Mouse (Mus musculus) embryonic facial prominence, embryonic 14.5 days (tissue): ENCODE results near the gene Tm4sf20. TPM values are rescaled to one million over a fixed set of nuclear protein-coding genes. Genes with fewer than 3 reads are reported as not detected.

Experiments
- ATAC-seq: fragments of 200-750 bp; cut with Nextera tagmentation; 2 replicates; pipeline ENCODE4 v1.8.0; 2017; ENCODE audit warnings: low read depth, moderate number of reproducible peaks, moderate TSS enrichment
- DNase-seq: peaks from one replicate; pipeline ENCODE4 v3.0.0-alpha.2; 2015; ENCODE audit warnings: low spot score
- H3K27ac ChIP-seq: fragments of 300-500 bp; sonication (generic); replicated peaks from 2 replicates; pipeline ENCODE4 v1.5.1; 2014; ENCODE audit warnings: low read depth, mild to moderate bottlenecking, low read length, moderate library complexity
- H3K27me3 ChIP-seq: fragments of 300-500 bp; sonication (generic); replicated peaks from 2 replicates; pipeline ENCODE4 v1.6.1; 2014; ENCODE audit warnings: low read length; ENCODE audit not compliant: control insufficient read depth, insufficient read depth
- H3K36me3 ChIP-seq: fragments of 300-500 bp; sonication (generic); 2 replicates; pipeline ENCODE4 v1.6.1; 2014; ENCODE audit warnings: low read length, mixed read lengths; ENCODE audit not compliant: control insufficient read depth, insufficient read depth
- H3K4me1 ChIP-seq: fragments of 300-500 bp; sonication (generic); 2 replicates; pipeline ENCODE4 v1.6.1; 2014; ENCODE audit warnings: antibody characterized with exemption, low read length; ENCODE audit not compliant: control insufficient read depth, insufficient read depth
- H3K4me2 ChIP-seq: fragments of 300-500 bp; sonication (generic); 2 replicates; pipeline ENCODE4 v1.6.1; 2014; ENCODE audit warnings: low read depth, mild to moderate bottlenecking, low read length, moderate library complexity, mixed read lengths
- H3K4me3 ChIP-seq: fragments of 300-500 bp; sonication (generic); 2 replicates; pipeline ENCODE4 v1.5.1; 2014; ENCODE audit warnings: low read depth, mild to moderate bottlenecking, low read length
- H3K9ac ChIP-seq: fragments of 300-500 bp; sonication (generic); 2 replicates; pipeline ENCODE4 v1.6.1; 2014; ENCODE audit warnings: low read depth, mild to moderate bottlenecking, low read length, moderate library complexity, mixed read lengths
- H3K9me3 ChIP-seq: fragments of 300-500 bp; sonication (generic); 2 replicates; pipeline ENCODE4 v1.6.1; 2016; ENCODE audit warnings: low read length; ENCODE audit not compliant: control insufficient read depth
- WGBS: fragments of 180-500 bp; shearing (Covaris S2); extraction: QIAGEN DNeasy Blood & Tissue Kit; methylation state at CpG from one replicate; pipeline ENCODE4 v1.1.7; 2014; 5-methylcytosine and 5-hydroxymethylcytosine counted together
- polyA plus RNA-seq: library from polyadenylated mRNA; unstranded; fragments of >200 nt; fragmentation: Nextera tagmentation; extraction: Ambion mirVana; gene quantifications from 2 replicates; pipeline ENCODE4 v1.2.1, GENCODE M21; 2014

The Tm4sf20 gene
- polyA plus RNA-seq, 1 experiment from 2014 or later = 0.11 TPM

GRCm38 (mm10) chr1:82746408-82746807, 21.9 kb downstream of the Tm4sf20 start:
- Histone ChIP-seq H3K9ac (no peak overlapping the region), H3K27me3 (no peaks in the 10 kb centered on the region), H3K9me3 (no peaks in the 10 kb centered on the region), H3K4me1 (no peaks in the 10 kb centered on the region), H3K4me2 (no peak overlapping the region), H3K36me3 (peaks cover 32% of the 10 kb centered on the region), H3K4me3 (no peak overlapping the region), H3K27ac (no peak overlapping the region)
- WGBS = 71% methylated on average over 4 of the region's 4 CpGs
- no peak for DNase-seq
- ATAC-seq = no peak

GRCm38 (mm10) chr1:82743962-82744361, 24.3 kb downstream of the Tm4sf20 start:
- 82% methylated on average over 3 of the region's 3 CpGs for WGBS
- ATAC-seq (no peak), DNase-seq (no peak)
- Histone ChIP-seq H3K4me3 (no peak overlapping the region), H3K27me3 (no peaks in the 10 kb centered on the region), H3K27ac (no peak overlapping the region), H3K36me3 (peaks cover 26% of the 10 kb centered on the region), H3K9ac (no peak overlapping the region), H3K9me3 (no peaks in the 10 kb centered on the region), H3K4me2 (no peak overlapping the region), H3K4me1 (no peaks in the 10 kb centered on the region)

GRCm38 (mm10) chr1:82741539-82741938, 26.7 kb downstream of the Tm4sf20 start:
- H3K9ac ChIP-seq = no peak overlapping the region
- peaks cover 36% of the 10 kb centered on the region for H3K36me3 ChIP-seq
- no peak for DNase-seq
- no peak overlapping the region for H3K27ac ChIP-seq
- no peaks in the 10 kb centered on the region for H3K4me1 ChIP-seq
- no peaks in the 10 kb centered on the region for H3K27me3 ChIP-seq
- no peak overlapping the region for H3K4me2 ChIP-seq
- H3K9me3 ChIP-seq = no peaks in the 10 kb centered on the region
- H3K4me3 ChIP-seq = no peak overlapping the region
- WGBS = 85% methylated on average over 7 of the region's 7 CpGs
- no peak for ATAC-seq

GRCm38 (mm10) chr1:82738066-82738465, 30.2 kb downstream of the Tm4sf20 start:
- H3K9me3 ChIP-seq = no peaks in the 10 kb centered on the region
- DNase-seq = no peak
- peaks cover 62% of the 10 kb centered on the region for H3K36me3 ChIP-seq
- no peaks in the 10 kb centered on the region for H3K27me3 ChIP-seq
- no peaks in the 10 kb centered on the region for H3K4me1 ChIP-seq
- no peak overlapping the region for H3K9ac ChIP-seq
- WGBS = 91% methylated on average over 1 of the region's 1 CpGs
- no peak overlapping the region for H3K4me3 ChIP-seq
- no peak overlapping the region for H3K4me2 ChIP-seq
- H3K27ac ChIP-seq = no peak overlapping the region
- no peak for ATAC-seq

GRCm38 (mm10) chr1:82733357-82733756, 34.9 kb downstream of the Tm4sf20 start:
- Histone ChIP-seq H3K4me1 (no peaks in the 10 kb centered on the region), H3K27me3 (no peaks in the 10 kb centered on the region), H3K27ac (no peak overlapping the region), H3K9me3 (no peaks in the 10 kb centered on the region), H3K4me3 (no peak overlapping the region), H3K36me3 (peaks cover 85% of the 10 kb centered on the region), H3K9ac (no peak overlapping the region), H3K4me2 (no peak overlapping the region)
- ATAC-seq = no peak
- DNase-seq = no peak
- WGBS = 97% methylated on average over 1 of the region's 1 CpGs

GRCm38 (mm10) chr1:82726482-82726881, 41.8 kb downstream of the Tm4sf20 start:
- Histone ChIP-seq H3K36me3 (peaks cover 26% of the 10 kb centered on the region), H3K4me3 (no peak overlapping the region), H3K27me3 (peaks cover 19% of the 10 kb centered on the region), H3K9ac (no peak overlapping the region), H3K4me1 (peaks cover 7% of the 10 kb centered on the region), H3K4me2 (no peak overlapping the region), H3K9me3 (no peaks in the 10 kb centered on the region), H3K27ac (no peak overlapping the region)
- DNase-seq = no peak
- ATAC-seq = no peak
- WGBS = 92% methylated on average over 5 of the region's 5 CpGs

- DNase-seq (no peak), ATAC-seq (no peak)
- Histone ChIP-seq H3K27ac (no peak overlapping the region), H3K27me3 (peaks cover 19% of the 10 kb centered on the region), H3K9ac (peak overlapping the region; percentile 98), H3K4me2 (peak overlapping the region; percentile 94), H3K9me3 (no peaks in the 10 kb centered on the region), H3K4me1 (peaks cover 7% of the 10 kb centered on the region), H3K36me3 (peaks cover 20% of the 10 kb centered on the region), H3K4me3 (peak overlapping the region; percentile 92)
- WGBS = 46% methylated on average over 4 of the region's 4 CpGs
These were observed 42.4 kb downstream of the Tm4sf20 start for GRCm38 (mm10) chr1:82725875-82726185.

GRCm38 (mm10) chr1:82725026-82725874, 43.0 kb downstream of the Tm4sf20 start:
- peak overlapping the region; percentile 86 for H3K27ac ChIP-seq
- peak overlapping the region; percentile 94 for H3K4me2 ChIP-seq
- H3K4me3 ChIP-seq = peak overlapping the region; percentile 92
- H3K27me3 ChIP-seq = peaks cover 23% of the 10 kb centered on the region
- under 1% methylated on average over 29 of the region's 37 CpGs for WGBS
- peaks cover 14% of the 10 kb centered on the region for H3K36me3 ChIP-seq
- ATAC-seq (peak; percentile 96), DNase-seq (peak; percentile 79)
- peaks cover 7% of the 10 kb centered on the region for H3K4me1 ChIP-seq
- no peaks in the 10 kb centered on the region for H3K9me3 ChIP-seq
- peak overlapping the region; percentile 98 for H3K9ac ChIP-seq
